Mouse (Mus musculus) CH12.LX (cell line): Measurements from ENCODE around the gene Fastkd5. TPM values are rescaled to one million over a fixed set of nuclear protein-coding genes. Genes with fewer than 3 reads are reported as not detected.
A peak's percentile ranks its signal among the peaks of the same experiment; 100 is the strongest.

ENCODE experiments used
- DNase-seq: peaks from one replicate; pipeline ENCODE4 v3.0.0-alpha.2; 2013; ENCODE audit errors: extremely low read depth
- H3K27ac ChIP-seq: 2 replicates; pipeline ENCODE4 v1.5.1; 2012; ENCODE audit warnings: low read depth, mild to moderate bottlenecking, control low read depth, moderate library complexity; ENCODE audit not compliant: insufficient read depth
- H3K27me3 ChIP-seq: replicated peaks from 2 replicates; pipeline ENCODE3; 2012; ENCODE audit warnings: inconsistent platforms
- H3K36me3 ChIP-seq, 2 experiments: replicated peaks in 1 of 2; 2 replicates each; pipeline versions ENCODE3 to v1.6.1; 2012; ENCODE audit warnings: inconsistent platforms in 1 of 2, low read length in 1 of 2, mild to moderate bottlenecking in 1 of 2, mixed read lengths in 1 of 2, moderate library complexity in 1 of 2; ENCODE audit not compliant: control insufficient read depth in 1 of 2, insufficient read depth in 1 of 2
- H3K4me1 ChIP-seq, 2 experiments: 2 replicates each; pipeline ENCODE4 v1.6.1; 2012; ENCODE audit warnings: inconsistent platforms in 1 of 2, moderate library complexity in 1 of 2; ENCODE audit not compliant: insufficient read depth in 2 of 2, control insufficient read depth in 1 of 2
- H3K4me2 ChIP-seq: 2 replicates; pipeline ENCODE4 v1.6.1; 2012; ENCODE audit warnings: low read depth, mild to moderate bottlenecking, control low read depth; ENCODE audit not compliant: poor library complexity, insufficient read depth, severe bottlenecking
- H3K4me3 ChIP-seq, 3 experiments: fragments of 150-350 bp in 1 of 3; sonication (generic) in 1 of 3; replicated peaks in 1 of 3; 2 replicates each; pipeline versions ENCODE3 to v1.5.1; 2011 to 2012; ENCODE audit warnings: low read depth in 2 of 3, low read length in 2 of 3, mild to moderate bottlenecking in 2 of 3, moderate library complexity in 2 of 3, control low read depth in 1 of 3, improper control_type of control experiment in 1 of 3, inconsistent platforms in 1 of 3, mixed read lengths in 1 of 3; ENCODE audit not compliant: poor library complexity in 1 of 3
- H3K79me2 ChIP-seq: replicated peaks from 2 replicates; pipeline ENCODE4 v1.6.1; 2012; ENCODE audit warnings: mild to moderate bottlenecking, moderate library complexity; ENCODE audit not compliant: control insufficient read depth, poor library complexity, insufficient read depth, severe bottlenecking; ENCODE audit errors: extremely low read depth
- H3K9ac ChIP-seq: 2 replicates; pipeline ENCODE4 v1.6.1; 2012; ENCODE audit warnings: low read depth, mild to moderate bottlenecking, control low read depth, moderate library complexity; ENCODE audit not compliant: insufficient read depth
- H3K9me3 ChIP-seq: replicated peaks from 2 replicates; pipeline ENCODE3; 2012; ENCODE audit warnings: low read length, inconsistent platforms, mixed read lengths
- BHLHE40 ChIP-seq: IDR thresholded peaks from 2 replicates; pipeline ENCODE4 v1.6.1; 2011; ENCODE audit warnings: mild to moderate bottlenecking, low read depth, low read length, improper control_type of control experiment
- CHD1 ChIP-seq: IDR thresholded peaks from 2 replicates; pipeline ENCODE4 v1.6.1; 2012; ENCODE audit warnings: low read depth, low read length, improper control_type of control experiment, inconsistent platforms
- CHD2 ChIP-seq: IDR thresholded peaks from 2 replicates; pipeline ENCODE4 v1.6.1; 2011; ENCODE audit warnings: low read length, improper control_type of control experiment
- CTCF ChIP-seq, 2 experiments: IDR thresholded peaks in 1 of 2; conservative IDR thresholded peaks in 1 of 2; 2 replicates each; pipeline ENCODE4 v1.5.1; 2011 to 2012; ENCODE audit warnings: low read depth in 2 of 2, low read length in 2 of 2, improper control_type of control experiment in 1 of 2, inconsistent platforms in 1 of 2, mild to moderate bottlenecking in 1 of 2, moderate library complexity in 1 of 2
- E2F4 ChIP-seq: IDR thresholded peaks from 2 replicates; pipeline ENCODE4 v1.6.1; 2011; ENCODE audit warnings: low read depth, low read length, improper control_type of control experiment; ENCODE audit not compliant: insufficient replicate concordance
- ELF1 ChIP-seq: IDR thresholded peaks from 2 replicates; pipeline ENCODE4 v1.6.1; 2014; ENCODE audit warnings: low read depth, mild to moderate bottlenecking, inconsistent platforms, low read length, improper control_type of control experiment
- EP300 ChIP-seq: IDR thresholded peaks from 2 replicates; pipeline ENCODE4 v1.6.1; 2011; ENCODE audit warnings: low read length, improper control_type of control experiment
- ETS1 ChIP-seq: conservative IDR thresholded peaks from 2 replicates; pipeline ENCODE4 v1.6.1; 2012; ENCODE audit warnings: low read depth, mild to moderate bottlenecking, inconsistent platforms, low read length, improper control_type of control experiment, moderate library complexity
- JUN ChIP-seq: IDR thresholded peaks from 2 replicates; pipeline ENCODE4 v1.6.1; 2011; ENCODE audit warnings: low read depth, mild to moderate bottlenecking, low read length, improper control_type of control experiment, moderate library complexity; ENCODE audit not compliant: insufficient read depth
- JUND ChIP-seq: conservative IDR thresholded peaks from 2 replicates; pipeline ENCODE4 v1.6.1; 2011; ENCODE audit warnings: low read depth, low read length, improper control_type of control experiment
- MAFK ChIP-seq: IDR thresholded peaks from 2 replicates; pipeline ENCODE4 v1.6.1; 2011; ENCODE audit warnings: low read length, improper control_type of control experiment; ENCODE audit not compliant: insufficient replicate concordance
- MAX ChIP-seq: IDR thresholded peaks from 2 replicates; pipeline ENCODE4 v1.6.1; 2011; ENCODE audit warnings: low read length, improper control_type of control experiment
- MXI1 ChIP-seq: IDR thresholded peaks from 2 replicates; pipeline ENCODE4 v1.6.1; 2011; ENCODE audit warnings: mild to moderate bottlenecking, low read depth, low read length, improper control_type of control experiment
- MYC ChIP-seq: IDR thresholded peaks from 2 replicates; pipeline ENCODE4 v1.6.1; 2011; ENCODE audit warnings: low read depth, mild to moderate bottlenecking, improper control_type of control experiment, low read length
- NELFE ChIP-seq: IDR thresholded peaks from 2 replicates; pipeline ENCODE4 v1.6.1; 2011; ENCODE audit warnings: low read depth, low read length, improper control_type of control experiment
- NRF1 ChIP-seq: IDR thresholded peaks from 2 replicates; pipeline ENCODE4 v1.6.1; 2014; ENCODE audit warnings: low read depth, mild to moderate bottlenecking, inconsistent platforms, low read length, improper control_type of control experiment, moderate library complexity
- PAX5 ChIP-seq: IDR thresholded peaks from 2 replicates; pipeline ENCODE4 v1.6.1; 2012; ENCODE audit warnings: low read length, inconsistent platforms, mixed read lengths
- POLR2AphosphoS2 ChIP-seq: IDR thresholded peaks from 2 replicates; pipeline ENCODE4 v1.6.1; 2011; ENCODE audit warnings: low read depth, low read length, improper control_type of control experiment
- RCOR1 ChIP-seq: conservative IDR thresholded peaks from 2 replicates; pipeline ENCODE4 v1.6.1; 2012; ENCODE audit warnings: low read depth, mild to moderate bottlenecking, inconsistent platforms, low read length, improper control_type of control experiment
- TBP ChIP-seq: conservative IDR thresholded peaks from 2 replicates; pipeline ENCODE4 v1.6.1; 2011; ENCODE audit warnings: low read depth, low read length, improper control_type of control experiment
- USF2 ChIP-seq: conservative IDR thresholded peaks from 2 replicates; pipeline ENCODE4 v1.6.1; 2011; ENCODE audit warnings: low read depth, low read length, improper control_type of control experiment
- ZC3H11A ChIP-seq: IDR thresholded peaks from 2 replicates; pipeline ENCODE4 v1.6.1; 2012; ENCODE audit warnings: low read depth, mild to moderate bottlenecking, inconsistent platforms, low read length, improper control_type of control experiment
- dilution Hi-C: fragments of 300-500 bp; cut with MboI; formaldehyde crosslinking; loops from 2 replicates; pipeline ENCODE4 v1.14.3; 2020; ENCODE audit warnings: low sequenced_read_pairs; ENCODE audit not compliant: extremely low pct_unique_long_range_greater_than_20kb, extremely low pct_ligation_motif_present
- in situ Hi-C: fragments of 300-500 bp; cut with MboI; formaldehyde crosslinking; loops from 3 replicates; pipeline ENCODE4 v1.14.3; 2019; ENCODE audit warnings: low sequenced_read_pairs, low pct_ligation_motif_present, low pct_unique_long_range_greater_than_20kb, mixed read lengths
- polyA plus RNA-seq: library from polyadenylated mRNA; unstranded; fragments of >175 nt; gene quantifications from 2 replicates; pipeline ENCODE4 v1.2.1, GENCODE M21; 2012; ENCODE audit warnings: low read depth; ENCODE audit not compliant: insufficient read length
- total RNA-seq, 2 experiments: library from RNA; depleted of rRNA; stranded (reverse); fragments of 300-350 nt in 1 of 2; fragments of >200 nt in 1 of 2; gene quantifications; 2 replicates each; pipeline ENCODE4 v1.2.3; 2012 to 2014

Fastkd5 gene
- total and polyA plus RNA-seq, 3 experiments = 6.0 to 14.8 (median 9.1) TPM

GRCm38 (mm10) chr2:130629080-130629838, 568 bp downstream of the Fastkd5 start:
- no peaks in the 10 kb centered on the region for H3K27me3 ChIP-seq
- H3K36me3 ChIP-seq = peaks cover 15 to 38% of the 10 kb centered on the region in 2 experiments
- H3K9me3 ChIP-seq = no peaks in the 10 kb centered on the region
- H3K79me2 ChIP-seq = peaks cover 46% of the 10 kb centered on the region
- H3K4me2 ChIP-seq = peak overlapping the region; percentile 79
- peak overlapping the region; percentile 91 for H3K9ac ChIP-seq
- DNase-seq = peak; percentile 21
- peaks cover 10 to 28% of the 10 kb centered on the region in 2 experiments for H3K4me1 ChIP-seq
- peak overlapping the region; percentile 87 to 96 (median 88) for H3K4me3 ChIP-seq
- in situ Hi-C loops = no loop called here
- TF ChIP-seq BHLHE40 (peak; percentile 17; the same call in 1 of the 2 replicates), MAX (no peak), JUN (no peak), MYC (peak; percentile 32; the same call in 1 of the 2 replicates), ZC3H11A (no peak), EP300 (no peak)
- TF ChIP-seq, all 38 proteins: peak for 2
- H3K27ac ChIP-seq = no peak overlapping the region; the same call in 1 of the 2 replicates
- dilution Hi-C loops = no loop called here

DNA sequence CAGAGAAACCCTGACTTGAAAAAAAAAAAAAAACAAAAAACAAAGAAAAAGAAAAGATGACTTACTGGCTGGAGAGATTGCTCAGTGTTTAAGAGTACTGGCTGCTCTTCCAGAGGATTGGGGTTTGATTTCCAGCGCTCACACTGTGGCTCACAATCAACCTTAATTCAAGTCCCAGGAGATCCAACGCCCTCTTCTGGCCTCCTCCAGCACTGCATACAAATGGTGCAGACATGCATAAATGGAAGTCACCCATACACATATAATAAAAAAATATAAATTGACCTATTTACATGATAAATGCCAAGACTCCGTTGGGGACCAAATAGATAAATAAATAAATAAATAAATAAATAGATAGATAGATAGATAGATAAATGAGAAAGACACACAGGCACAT, 1.4 kb downstream of the Fastkd5 start:
- no peaks in the 10 kb centered on the region for H3K9me3 ChIP-seq
- TF ChIP-seq CTCF (conservative IDR thresholded peaks at IDR 0.05 in 1 of 2, IDR thresholded peaks at IDR 0.05 in 1 of 2; ENCODE audit: low read depth in 2 of 2, low read length in 2 of 2) = peak; percentile 31 to 38; a peak in 3 of 4 replicates
- no peak for TF ChIP-seq PAX5
- H3K4me2 ChIP-seq = peak overlapping the region; percentile 79
- no peaks in the 10 kb centered on the region for H3K27me3 ChIP-seq
- no peak overlapping the region for H3K27ac ChIP-seq
- H3K79me2 ChIP-seq = peaks cover 54% of the 10 kb centered on the region
- H3K36me3 ChIP-seq = peaks cover 16 to 39% of the 10 kb centered on the region in 2 experiments
- in situ Hi-C loops = no loop called here
- H3K4me3 ChIP-seq = peak overlapping the region in 2 of 3 experiments; percentile 87 to 96
- H3K4me1 ChIP-seq = peaks cover 5 to 20% of the 10 kb centered on the region in 2 experiments
- dilution Hi-C loops = no loop called here
- H3K9ac ChIP-seq = no peak overlapping the region
- peak; percentile 54 for DNase-seq

- no peaks in the 10 kb centered on the region for H3K27me3 ChIP-seq
- no peak overlapping the region for H3K4me3 ChIP-seq
- TF ChIP-seq RCOR1 (no peak), CHD1 (no peak), ZC3H11A (no peak), BHLHE40 (no peak), E2F4 (no peak), ETS1 (no peak), MAX (no peak), CHD2 (no peak), JUND (no peak), POLR2AphosphoS2 (no peak), MXI1 (no peak), USF2 (no peak), TBP (no peak), JUN (no peak), MAFK (no peak), NRF1 (no peak), PAX5 (no peak), CTCF (conservative IDR thresholded peaks at IDR 0.05 in 1 of 2, IDR thresholded peaks at IDR 0.05 in 1 of 2; ENCODE audit: low read depth in 2 of 2, low read length in 2 of 2) (no peak), NELFE (no peak), ELF1 (no peak)
- peaks cover 43 to 85% of the 10 kb centered on the region in 2 experiments for H3K36me3 ChIP-seq
- peak; percentile 12 for DNase-seq
- in situ Hi-C loops (no loop called here), dilution Hi-C loops (no loop called here)
- no peak overlapping the region for H3K9ac ChIP-seq
- H3K27ac ChIP-seq = no peak overlapping the region
- H3K4me2 ChIP-seq = no peak overlapping the region
- H3K79me2 ChIP-seq = peaks cover 35% of the 10 kb centered on the region
- H3K4me1 ChIP-seq = no peaks in the 10 kb centered on the region
- no peaks in the 10 kb centered on the region for H3K9me3 ChIP-seq
Measured at GRCm38 (mm10) chr2:130618972-130619371, 10.9 kb downstream of the Fastkd5 start.
